Mouse (Mus musculus) adrenal gland, postnatal 14 days (tissue): ENCODE data around the gene Otof. TPM values are rescaled to one million over a fixed set of nuclear protein-coding genes. Genes with fewer than 3 reads are reported as not detected.
A peak's percentile ranks its signal among the peaks of the same experiment; 100 is the strongest.

Experiments
- DNase-seq: peaks from one replicate; pipeline ENCODE4 v3.0.0; 2021; ENCODE audit warnings: mixed read lengths
- long read RNA-seq, 2 experiments: library from polyadenylated mRNA; stranded (forward); transcript quantifications; one replicate each; pipeline ENCODE4 v2.0.0; 2021
- total RNA-seq: library from RNA; stranded (reverse); gene quantifications from 2 replicates; pipeline ENCODE4 v1.2.3, GENCODE M21; 2021

The Otof gene
- total RNA-seq = 0.07 and 0.08 TPM in 2 replicates
- long read RNA-seq, experiment 1 = 0 reads
- long read RNA-seq, experiment 2, partial matches to known transcripts = 1 of 1 reads
- long read RNA-seq, experiment 2, other reads (novel, unspliced or antisense) = 0 of 1 reads

GRCm38 (mm10) chr5:30461821-30462220 lies at the start of gene Otof:
Otof (minus strand) TSS chr5:30461932.
- peak; percentile 58 for DNase-seq

GRCm38 (mm10) chr5:30497299-30497698 lies 35.6 kb upstream of the Otof start:
- DNase-seq = no peak

GRCm38 (mm10) chr5:30496821-30497220 lies 35.1 kb upstream of the Otof start:
- DNase-seq = no peak

- DNase-seq = no peak
These were observed 33.6 kb upstream of the Otof start for GRCm38 (mm10) chr5:30495288-30495687.

GRCm38 (mm10) chr5:30494606-30495005 lies 32.9 kb upstream of the Otof start:
- DNase-seq = no peak

GRCm38 (mm10) chr5:30493723-30494122 lies 32.0 kb upstream of the Otof start:
- no peak for DNase-seq

- no peak for DNase-seq
These were observed 29.1 kb upstream of the Otof start for GRCm38 (mm10) chr5:30490845-30491244.

- DNase-seq = no peak
These were observed 28.5 kb upstream of the Otof start for GRCm38 (mm10) chr5:30490215-30490614.

GRCm38 (mm10) chr5:30485136-30485535 lies 23.4 kb upstream of the Otof start:
- DNase-seq = peak; percentile 53

GRCm38 (mm10) chr5:30484591-30484990 lies 22.9 kb upstream of the Otof start:
- peak; percentile 15 for DNase-seq

GRCm38 (mm10) chr5:30483533-30483932 lies 21.8 kb upstream of the Otof start:
- peak; percentile 39 for DNase-seq

- DNase-seq = peak; percentile 84
These were observed 20.6 kb upstream of the Otof start for GRCm38 (mm10) chr5:30482319-30482718.

- DNase-seq = peak; percentile 42
These were observed 14.8 kb upstream of the Otof start for GRCm38 (mm10) chr5:30476534-30476933.

GRCm38 (mm10) chr5:30472148-30472547 lies 10.4 kb upstream of the Otof start:
- no peak for DNase-seq

GRCm38 (mm10) chr5:30470454-30470853 lies 8.7 kb upstream of the Otof start:
- DNase-seq = no peak

- no peak for DNase-seq
These were observed 4.6 kb upstream of the Otof start for GRCm38 (mm10) chr5:30466315-30466714.

- peak; percentile 32 for DNase-seq
These were observed 4.1 kb upstream of the Otof start, which contains the start of gene 1700001C02Rik for GRCm38 (mm10) chr5:30465861-30466260. 1700001C02Rik (plus strand) TSS chr5:30466047.

- no peak for DNase-seq
These were observed 1.6 kb downstream of the Otof start for GRCm38 (mm10) chr5:30460155-30460554.

GRCm38 (mm10) chr5:30456056-30456455 lies 5.7 kb downstream of the Otof start:
- DNase-seq = peak; percentile 13

- no peak for DNase-seq
These were observed 17.3 kb downstream of the Otof start for GRCm38 (mm10) chr5:30444327-30444895.

- DNase-seq = no peak
These were observed 19.5 kb downstream of the Otof start for GRCm38 (mm10) chr5:30442196-30442595.

- DNase-seq = no peak
These were observed 21.3 kb downstream of the Otof start for GRCm38 (mm10) chr5:30440308-30440906.

GRCm38 (mm10) chr5:30438931-30439330 lies 22.8 kb downstream of the Otof start:
- no peak for DNase-seq

GRCm38 (mm10) chr5:30427406-30427805 lies 34.3 kb downstream of the Otof start:
- DNase-seq = no peak
